Mouse (Mus musculus): ENCODE data around the gene Zfp92. TPM values are rescaled to one million over a fixed set of nuclear protein-coding genes. Genes with fewer than 3 reads are reported as not detected.

Gene Zfp92
- total RNA-seq, 4 experiments from 2014 or later = 1.5 to 4.3 (median 2.1) TPM

DNA sequence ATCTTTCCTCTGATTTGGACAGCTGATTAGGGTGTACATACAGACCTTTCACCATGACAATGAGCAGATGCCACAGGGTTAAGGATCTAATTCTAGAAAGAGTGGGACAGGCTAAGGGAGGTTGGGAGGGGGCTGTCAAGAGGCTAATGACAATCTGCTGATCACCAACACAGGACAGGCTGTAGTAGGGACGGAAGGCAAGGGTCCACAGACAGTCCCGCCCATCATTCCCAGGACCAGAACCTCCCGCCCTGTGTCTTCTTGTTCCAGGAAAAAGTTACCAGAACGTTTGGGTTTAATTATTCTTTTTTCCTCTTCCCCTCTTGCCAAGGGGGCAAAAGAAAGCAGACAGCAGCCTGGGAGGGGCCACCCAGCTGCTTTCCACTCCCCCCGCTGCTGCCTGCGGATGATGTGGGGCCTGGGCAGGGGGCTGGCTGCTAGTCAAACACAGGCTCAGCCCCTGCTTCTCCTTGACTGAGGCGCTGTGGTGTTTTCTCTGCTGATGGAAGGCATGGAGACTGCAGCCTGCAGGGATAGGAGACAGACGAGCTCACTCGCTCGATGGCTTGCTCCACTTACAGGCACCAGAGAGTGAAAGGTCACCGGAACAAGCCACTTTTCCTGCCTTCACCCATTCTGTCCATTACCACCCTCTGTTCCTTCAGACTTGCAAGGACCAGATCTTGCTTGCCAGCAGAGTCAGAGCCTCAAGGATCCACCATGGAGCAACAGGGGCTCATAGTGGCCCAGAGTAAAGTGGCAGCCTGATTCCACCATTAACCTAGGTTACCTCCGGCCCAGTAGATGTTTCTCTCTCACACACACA lies 63.7 kb downstream of the Zfp92 start:
- DNase-seq (ENCODE audit: low spot score in 2 of 2) = no peak

DNA sequence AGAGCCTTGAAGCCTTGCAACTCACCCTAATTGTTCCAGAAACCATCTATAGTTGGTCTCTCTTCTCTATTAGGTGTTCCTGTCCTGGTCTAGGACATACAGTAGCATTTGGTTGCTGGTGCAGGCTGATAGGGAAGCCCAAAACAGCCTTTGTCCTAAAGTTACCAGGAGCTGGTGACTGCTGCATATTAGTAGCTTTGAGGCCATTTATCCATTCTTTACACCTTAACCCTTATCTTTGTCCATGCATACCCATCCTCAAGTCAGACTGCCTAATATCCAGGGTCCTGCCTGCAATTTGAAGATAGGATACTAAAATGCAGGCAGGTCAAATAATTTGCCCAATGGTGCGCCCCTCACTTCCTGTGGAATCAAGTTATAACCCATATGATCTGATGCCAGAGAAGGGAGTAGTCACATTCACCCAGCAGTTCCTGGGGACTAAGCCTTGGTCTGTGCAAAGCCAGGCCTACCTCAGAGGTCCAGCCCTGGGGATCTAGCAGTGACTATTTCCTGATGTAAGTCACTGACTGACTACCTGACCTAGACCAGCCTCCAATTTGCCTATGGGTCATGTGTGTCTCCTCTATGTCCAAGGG lies 64.9 kb downstream of the Zfp92 start:
- no peak for DNase-seq (ENCODE audit: low spot score in 2 of 2)

DNA sequence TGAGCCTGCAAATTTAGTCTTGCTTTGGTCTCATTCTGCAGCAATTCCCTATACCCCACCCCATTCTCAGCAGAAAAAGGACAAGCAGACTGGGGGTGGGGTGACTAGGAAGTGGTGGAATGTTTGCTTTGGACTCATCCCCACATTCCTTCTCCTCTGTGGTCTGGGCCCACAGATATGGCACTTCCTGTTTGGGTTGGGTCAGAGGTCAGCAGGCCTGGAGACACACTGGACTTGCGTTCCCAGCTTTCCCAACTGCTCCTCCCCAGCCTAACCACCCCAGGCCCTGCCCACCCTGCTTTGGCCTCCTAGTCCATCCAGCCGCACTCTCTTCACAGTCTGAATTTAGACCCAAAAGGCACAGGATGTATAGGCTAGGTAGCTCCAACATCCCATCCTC lies 65.7 kb downstream of the Zfp92 start:
- DNase-seq (ENCODE audit: low spot score in 2 of 2) = no peak

- no peak for DNase-seq (ENCODE audit: low spot score in 2 of 2)
Measured at GRCm38 (mm10) chrX:73477500-73477899, 66.6 kb downstream of the Zfp92 start.

Other genes with a start within 250 kb of the Zfp92 start
- gene Spin2d, start 234.1 kb upstream of the Zfp92 start, total RNA-seq (2022) = not detected
- 10 to 100 TPM in 2 of 4 experiments, 1 to 10 TPM in 1, under 1 TPM in 1; 0.30 to 13.5 (median 6.2) TPM for gene Xlr3b, start 218.9 kb upstream of the Zfp92 start, total RNA-seq (2022)
- gene Xlr4b, start 196.8 kb upstream of the Zfp92 start, total RNA-seq (2022) = 1 to 10 TPM in 2 of 4 experiments, under 1 TPM in 1, not detected in 1; 0.41 to 2.6 (median 1.9) TPM
- gene F8a, start 182.8 kb upstream of the Zfp92 start, total RNA-seq (2022) = 10 to 100 TPM; 12.3 to 14.4 (median 12.6) TPM
- gene Xlr4c, start 168.0 kb upstream of the Zfp92 start, total RNA-seq (2022) = not detected
- gene Xlr3c, start 145.7 kb upstream of the Zfp92 start, total RNA-seq (2022) = under 1 TPM in 1 of 4 experiments, not detected in 3; 0.30 TPM
- gene Xlr5a, start 118.1 kb upstream of the Zfp92 start, total RNA-seq (2022) = not detected
- gene Xlr5c, start 118.1 kb upstream of the Zfp92 start, total RNA-seq (2022) = not detected
- gene Gm45015, start 74.3 kb upstream of the Zfp92 start, total RNA-seq (2022) = not detected
- 10 to 100 TPM; 11.6 to 13.9 (median 12.9) TPM for gene Zfp275, start 68.5 kb upstream of the Zfp92 start, total RNA-seq (2022)
- gene Gm18336, start 12.4 kb upstream of the Zfp92 start, total RNA-seq (2022) = not detected
- not detected for gene Trex2, start 24.2 kb downstream of the Zfp92 start, total RNA-seq (2022)
- gene Haus7, start 47.9 kb downstream of the Zfp92 start, total RNA-seq (2022) = 10 to 100 TPM in 3 of 4 experiments, 1 to 10 TPM in 1; 8.5 to 12.8 (median 11.0) TPM
- gene Bgn, start 72.5 kb downstream of the Zfp92 start, total RNA-seq (2022) = 10 to 100 TPM; 15.7 to 23.0 (median 21.3) TPM
- 100 to 1,000 TPM; 136 to 147 (median 141) TPM for gene Atp2b3, start 92.0 kb downstream of the Zfp92 start, total RNA-seq (2022)
- gene Dusp9, start 228.3 kb downstream of the Zfp92 start, total RNA-seq (2022) = under 1 TPM; 0.28 to 0.58 (median 0.38) TPM
- gene Pnck, start 249.0 kb downstream of the Zfp92 start, total RNA-seq (2022) = 100 to 1,000 TPM; 115 to 126 (median 117) TPM